Mouse (Mus musculus) midbrain, embryonic 11.5 days (tissue): ENCODE data around the gene Dcaf7. TPM values are rescaled to one million over a fixed set of nuclear protein-coding genes. Genes with fewer than 3 reads are reported as not detected.

Source experiments
- ATAC-seq: fragments of 200-750 bp; cut with Nextera tagmentation; 2 replicates; pipeline ENCODE4 v1.8.0; 2017; ENCODE audit warnings: moderate TSS enrichment, moderate library complexity; ENCODE audit not compliant: low FRiP score
- DNase-seq: peaks from one replicate; pipeline ENCODE4 v3.0.0; 2015; ENCODE audit warnings: low spot score; ENCODE audit errors: missing footprints
- H3K27ac ChIP-seq: fragments of 300-500 bp; sonication (generic); 2 replicates; pipeline ENCODE4 v1.5.1; 2014; ENCODE audit warnings: low read depth, low read length
- H3K27me3 ChIP-seq: fragments of 300-500 bp; sonication (generic); 2 replicates; pipeline ENCODE4 v1.6.1; 2014; ENCODE audit warnings: mild to moderate bottlenecking, low read length, moderate library complexity, mixed read lengths; ENCODE audit not compliant: control insufficient read depth, insufficient read depth
- H3K36me3 ChIP-seq: fragments of 300-500 bp; sonication (generic); 2 replicates; pipeline ENCODE4 v1.6.1; 2014; ENCODE audit warnings: mild to moderate bottlenecking, low read length, moderate library complexity, mixed read lengths; ENCODE audit not compliant: control insufficient read depth, insufficient read depth
- H3K4me1 ChIP-seq: fragments of 300-500 bp; sonication (generic); 2 replicates; pipeline ENCODE4 v1.6.1; 2014; ENCODE audit warnings: low read length; ENCODE audit not compliant: control insufficient read depth, insufficient read depth
- H3K4me2 ChIP-seq: fragments of 300-500 bp; sonication (generic); 2 replicates; pipeline ENCODE4 v1.6.1; 2014; ENCODE audit warnings: mild to moderate bottlenecking, moderate library complexity
- H3K4me3 ChIP-seq: fragments of 300-500 bp; sonication (generic); 2 replicates; pipeline ENCODE4 v1.5.1; 2014; ENCODE audit warnings: low read depth, low read length
- H3K9ac ChIP-seq: fragments of 300-500 bp; sonication (generic); 2 replicates; pipeline ENCODE4 v1.6.1; 2014; ENCODE audit warnings: low read length
- H3K9me3 ChIP-seq: fragments of 300-500 bp; sonication (generic); 2 replicates; pipeline ENCODE4 v1.6.1; 2016; ENCODE audit warnings: low read length; ENCODE audit not compliant: control insufficient read depth
- WGBS: fragments of 180-500 bp; shearing (Covaris S2); extraction: QIAGEN DNeasy Blood & Tissue Kit; methylation state at CpG from one replicate; pipeline ENCODE4 v1.1.7; 2014; 5-methylcytosine and 5-hydroxymethylcytosine counted together
- polyA plus RNA-seq: library from polyadenylated mRNA; unstranded; fragments of >200 nt; fragmentation: Nextera tagmentation; extraction: Ambion mirVana; gene quantifications from 2 replicates; pipeline ENCODE4 v1.2.1, GENCODE M21; 2014

The Dcaf7 gene
- 72.7 and 76.1 TPM in 2 replicates for polyA plus RNA-seq

GRCm38 (mm10) chr11:106036548-106037417 lies at the start of gene Dcaf7:
Dcaf7 (plus strand) TSS chr11:106036872.
- DNase-seq, result peak; percentile 100
- Histone ChIP-seq H3K4me3 (peak within 1 kb of the TSS; percentile 98), H3K27me3 (no peaks in the 10 kb centered on the region), H3K9me3 (no peaks in the 10 kb centered on the region), H3K4me2 (peak within 1 kb of the TSS; percentile 87), H3K4me1 (peaks cover 13% of the 10 kb centered on the region), H3K9ac (peak within 1 kb of the TSS; percentile 90), H3K36me3 (no peaks in the 10 kb centered on the region), H3K27ac (peak within 1 kb of the TSS; percentile 84)
- ATAC-seq, result peak; percentile 99
- WGBS, result under 1% methylated on average over 64 of the region's 66 CpGs

- Histone ChIP-seq H3K27me3 (no peaks in the 10 kb centered on the region), H3K27ac (no peak overlapping the region), H3K36me3 (no peaks in the 10 kb centered on the region), H3K4me3 (no peak overlapping the region), H3K9ac (no peak overlapping the region), H3K4me2 (no peak overlapping the region), H3K4me1 (no peaks in the 10 kb centered on the region), H3K9me3 (no peaks in the 10 kb centered on the region)
- ATAC-seq (no peak), DNase-seq (no peak)
- 81% methylated on average over 6 of the region's 6 CpGs for WGBS
These were observed 49.2 kb upstream of the Dcaf7 start for GRCm38 (mm10) chr11:105987446-105987845.

GRCm38 (mm10) chr11:105989446-105989845 lies 47.2 kb upstream of the Dcaf7 start:
- no peak overlapping the region for H3K4me2 ChIP-seq
- H3K4me3 ChIP-seq, result no peak overlapping the region
- no peak for DNase-seq
- ATAC-seq, result no peak
- WGBS, result 82% methylated on average over 6 of the region's 6 CpGs
- H3K4me1 ChIP-seq, result no peaks in the 10 kb centered on the region
- H3K27ac ChIP-seq, result no peak overlapping the region
- no peak overlapping the region for H3K9ac ChIP-seq
- H3K9me3 ChIP-seq, result no peaks in the 10 kb centered on the region
- no peaks in the 10 kb centered on the region for H3K27me3 ChIP-seq
- no peaks in the 10 kb centered on the region for H3K36me3 ChIP-seq

GRCm38 (mm10) chr11:105990231-105990630 lies 46.4 kb upstream of the Dcaf7 start:
- Histone ChIP-seq H3K36me3 (no peaks in the 10 kb centered on the region), H3K4me3 (no peak overlapping the region), H3K9ac (no peak overlapping the region), H3K9me3 (no peaks in the 10 kb centered on the region), H3K27ac (no peak overlapping the region), H3K4me1 (no peaks in the 10 kb centered on the region), H3K4me2 (no peak overlapping the region), H3K27me3 (no peaks in the 10 kb centered on the region)
- WGBS, result 68% methylated on average over 2 of the region's 2 CpGs
- no peak for ATAC-seq
- no peak for DNase-seq

GRCm38 (mm10) chr11:105994375-105994774 lies 42.3 kb upstream of the Dcaf7 start, which contains the start of gene Ace3:
Ace3 (plus strand) TSS chr11:105994675.
- H3K36me3 ChIP-seq, result no peaks in the 10 kb centered on the region
- 93% methylated on average over 3 of the region's 3 CpGs for WGBS
- no peak for ATAC-seq

GRCm38 (mm10) chr11:106000062-106000461 lies 36.6 kb upstream of the Dcaf7 start:
- no peaks in the 10 kb centered on the region for H3K27me3 ChIP-seq
- H3K36me3 ChIP-seq, result no peaks in the 10 kb centered on the region
- H3K27ac ChIP-seq, result no peak overlapping the region
- whole genome bisulfite sequencing, result 97% methylated on average over 6 of the region's 6 CpGs
- H3K4me3 ChIP-seq, result no peak overlapping the region
- no peak for DNase-seq
- H3K4me1 ChIP-seq, result no peaks in the 10 kb centered on the region
- H3K9ac ChIP-seq, result no peak overlapping the region
- ATAC-seq, result no peak
- H3K9me3 ChIP-seq, result no peaks in the 10 kb centered on the region
- H3K4me2 ChIP-seq, result no peak overlapping the region

More at GRCm38 (mm10) chr11:105994375-105994774, 42.3 kb upstream of the Dcaf7 start, which contains the start of gene Ace3:
- Histone ChIP-seq H3K4me2 (no peak within 1 kb of the TSS), H3K4me3 (no peak within 1 kb of the TSS), H3K27me3 (no peaks in the 10 kb centered on the region), H3K27ac (no peak within 1 kb of the TSS), H3K9me3 (no peaks in the 10 kb centered on the region), H3K9ac (no peak within 1 kb of the TSS), H3K4me1 (no peaks in the 10 kb centered on the region)
- no peak for DNase-seq

GRCm38 (mm10) chr11:106001718-106002117 lies 35.0 kb upstream of the Dcaf7 start:
- Histone ChIP-seq H3K4me1 (no peaks in the 10 kb centered on the region), H3K36me3 (no peaks in the 10 kb centered on the region), H3K9ac (no peak overlapping the region), H3K4me3 (no peak overlapping the region), H3K4me2 (no peak overlapping the region), H3K27ac (no peak overlapping the region), H3K27me3 (no peaks in the 10 kb centered on the region), H3K9me3 (no peaks in the 10 kb centered on the region)
- WGBS, result 50% methylated on average over 4 of the region's 4 CpGs
- ATAC-seq (no peak), DNase-seq (no peak)

- DNase-seq (peak; percentile 6), ATAC-seq (no peak)
- no peak overlapping the region for H3K9ac ChIP-seq
- no peak overlapping the region for H3K4me3 ChIP-seq
- H3K36me3 ChIP-seq, result no peaks in the 10 kb centered on the region
- no peak overlapping the region for H3K27ac ChIP-seq
- H3K4me2 ChIP-seq, result no peak overlapping the region
- no peaks in the 10 kb centered on the region for H3K27me3 ChIP-seq
- 71% methylated on average over 1 of the region's 1 CpGs for WGBS
- peaks cover 6% of the 10 kb centered on the region for H3K4me1 ChIP-seq
- no peaks in the 10 kb centered on the region for H3K9me3 ChIP-seq
These were observed 32.1 kb upstream of the Dcaf7 start for GRCm38 (mm10) chr11:106004576-106004975.

- no peak overlapping the region for H3K4me2 ChIP-seq
- H3K36me3 ChIP-seq, result no peaks in the 10 kb centered on the region
- H3K4me1 ChIP-seq, result peaks cover 6% of the 10 kb centered on the region
- no peak overlapping the region for H3K9ac ChIP-seq
- DNase-seq, result peak; percentile 8
- ATAC-seq, result no peak
- H3K4me3 ChIP-seq, result no peak overlapping the region
- no peak overlapping the region for H3K27ac ChIP-seq
- no peaks in the 10 kb centered on the region for H3K27me3 ChIP-seq
- no peaks in the 10 kb centered on the region for H3K9me3 ChIP-seq
- WGBS, result 64% methylated on average over 5 of the region's 5 CpGs
These were observed 30.7 kb upstream of the Dcaf7 start for GRCm38 (mm10) chr11:106005970-106006369.
